ENCODE assay signal across 13 mouse cellular contexts in the genomic region with DNA sequence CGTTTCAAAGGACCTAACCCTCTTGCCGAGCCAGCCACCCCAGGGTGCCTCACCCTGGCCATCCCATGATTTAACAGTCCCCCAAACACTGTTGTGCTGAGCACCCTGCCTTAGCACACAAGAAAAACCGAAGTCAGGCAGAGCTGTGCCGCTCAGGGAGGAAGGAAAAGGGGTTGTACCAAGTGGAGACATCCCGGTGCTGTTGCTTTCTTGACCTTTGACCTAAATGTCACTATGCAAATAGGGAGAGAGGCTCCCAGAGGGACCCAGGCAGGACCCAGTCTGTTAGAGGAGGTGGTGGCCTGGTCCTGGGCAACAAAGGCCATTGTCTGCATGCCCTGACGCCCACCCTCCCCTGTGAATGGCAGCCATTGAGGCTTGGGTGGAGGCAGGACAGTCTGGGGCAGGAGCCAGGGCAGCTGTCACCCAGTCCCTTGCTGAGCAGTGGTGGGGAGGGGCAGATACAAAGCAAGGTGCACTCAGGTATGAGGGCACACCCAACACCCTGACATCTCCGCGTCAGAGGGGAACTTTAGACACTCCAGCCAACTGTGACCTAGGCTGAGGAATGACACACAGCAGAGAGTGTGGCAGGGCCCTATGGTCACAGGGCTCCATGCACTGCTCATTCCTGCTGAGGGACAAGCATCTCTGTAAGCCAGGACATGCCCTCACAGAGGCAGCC. TPM values are rescaled to one million over a fixed set of nuclear protein-coding genes. Genes with fewer than 3 reads are reported as not detected.
DNase-seq lines count a peak whose midpoint lies in the region; ATAC-seq and TF ChIP-seq lines count a peak whose summit lies in the region.
"Had no signal": no experiment of that assay in that cellular context is flagged by ENCODE, and none has a peak within 500 bp of the region (broad histone marks: within the 10 kb centered on the region; RNA-seq: fewer than 3 reads in every experiment).

No protein-coding gene starts in this region.

- H3K9me3 ChIP-seq in liver, postnatal 0 days (ENCODE audit: low read length) = no peaks in the 10 kb centered on the region
- H3K9me3 ChIP-seq: forebrain, embryonic 13.5 days had no signal

- WGBS in bone marrow, adult 2 months = 29% methylated on average over 8 of the region's 8 CpGs
- 33% methylated on average over 8 of the region's 8 CpGs for WGBS in liver, postnatal 0 days (ENCODE audit: insufficient replicate concordance)

- H3K9ac ChIP-seq in liver, postnatal 0 days (replicated peaks) = no peak overlapping the region
- H3K9ac ChIP-seq: forebrain, embryonic 13.5 days; lung, embryonic 14.5 days had no signal

- no peaks in the 10 kb centered on the region for H3K36me3 ChIP-seq in liver, postnatal 0 days (replicated peaks; ENCODE audit: insufficient read depth, low read length)

- H3K4me1 ChIP-seq in bone marrow, adult 2 months (ENCODE audit: control insufficient read depth, insufficient read depth, low read length) = peaks cover 20% of the 10 kb centered on the region
- peaks cover 33% of the 10 kb centered on the region for H3K4me1 ChIP-seq in liver, postnatal 0 days (ENCODE audit: insufficient read depth)
- H3K4me1 ChIP-seq: forebrain, embryonic 13.5 days had no signal

- H3K4me2 ChIP-seq in liver, postnatal 0 days (ENCODE audit: low read depth, low read length) = no peak overlapping the region
- H3K4me2 ChIP-seq: forebrain, embryonic 13.5 days; lung, embryonic 14.5 days had no signal

- TF ChIP-seq CTCF in bone marrow, adult 2 months (IDR thresholded peaks at IDR 0.05; ENCODE audit: control insufficient read depth, insufficient read depth, low read length) = no peak
- no peak for TF ChIP-seq CTCF in liver, postnatal 0 days (IDR thresholded peaks at IDR 0.05; ENCODE audit: low read depth)

- TF ChIP-seq POLR2A in bone marrow, adult 2 months (IDR thresholded peaks at IDR 0.05; ENCODE audit: borderline replicate concordance, control insufficient read depth, low read depth, low read length) = no peak

- H3K4me3 ChIP-seq in bone marrow, adult 2 months (replicated peaks; ENCODE audit: control insufficient read depth, low read depth, low read length) = no peak overlapping the region
- H3K4me3 ChIP-seq in liver, postnatal 0 days (ENCODE audit: low read depth, low read length) = no peak overlapping the region
- H3K4me3 ChIP-seq: forebrain, embryonic 13.5 days had no signal

- H3K27me3 ChIP-seq in liver, postnatal 0 days (ENCODE audit: insufficient read depth, low read length) = no peaks in the 10 kb centered on the region
- H3K27me3 ChIP-seq: forebrain, embryonic 13.5 days had no signal

- TF ChIP-seq EP300 in liver, postnatal 0 days (IDR thresholded peaks at IDR 0.05; ENCODE audit: low read depth) = no peak

- peak overlapping the region; percentile 97 for H3K27ac ChIP-seq in bone marrow, adult 2 months (ENCODE audit: control insufficient read depth, insufficient read depth, low read depth, low read length, poor library complexity)
- peak overlapping the region; percentile 85; the same call in 1 of the 2 replicates for H3K27ac ChIP-seq in liver, postnatal 0 days (ENCODE audit: low read depth)
- H3K27ac ChIP-seq: forebrain, embryonic 13.5 days had no signal

- DNase-seq in layer of hippocampus, adult 9-11 months = peak; percentile 82
- no peak for DNase-seq in layer of hippocampus, adult 9-10 months (ENCODE audit: low spot score)
- DNase-seq in 416B (ENCODE audit: low read depth) = peak; percentile 36
- DNase-seq in liver, postnatal 0 days = peak; percentile 20
- DNase-seq in right cerebral cortex, adult 2 months (ENCODE audit: low spot score in 2 of 2) = no peak
- no peak for DNase-seq in ovary, postnatal 10 days (ENCODE audit: low spot score)
- DNase-seq: embryo, embryonic 11 days; gastrocnemius, postnatal 25 days; heart, postnatal 10 days; kidney, adult 8-10 months had no signal

- ATAC-seq in liver, postnatal 0 days = no peak
- ATAC-seq: forebrain, embryonic 13.5 days had no signal

RNA-seq across cellular contexts. Expression of gene Get4, which starts 33.4 kb away (rescaled TPM):
- polyA plus RNA-seq in bone marrow, adult 2 months (2011; ENCODE audit: insufficient read depth, insufficient read length, low replicate concordance, missing spikeins) = 43.5 and 60.2 TPM in 2 replicates
- polyA plus RNA-seq in liver, postnatal 0 days (2015; fragmentation: Nextera tagmentation; extraction: Ambion mirVana) = 92.7 and 97.5 TPM in 2 replicates

RNA-seq across cellular contexts. Expression of gene Adap1, which starts 39.9 kb away (rescaled TPM):
- 12.1 and 26.4 TPM in 2 replicates for polyA plus RNA-seq in bone marrow, adult 2 months (2011; ENCODE audit: insufficient read depth, insufficient read length, low replicate concordance, missing spikeins)
- 3.7 and 4.3 TPM in 2 replicates for polyA plus RNA-seq in liver, postnatal 0 days (2015; fragmentation: Nextera tagmentation; extraction: Ambion mirVana)

Comparison
In these comparisons a context has a peak if more than half of its experiments do, and no peak if none do; other contexts are left out.
1. DNase-seq: peak in layer of hippocampus, adult 9-11 months (single experiment), 416B (single experiment) and liver, postnatal 0 days (single experiment); none in layer of hippocampus, adult 9-10 months (single experiment), right cerebral cortex, adult 2 months (0 of 2) and ovary, postnatal 10 days (single experiment).